Mouse (Mus musculus) frontal cortex, postnatal 10 days (tissue): ENCODE measurements around the gene BC028528.
A peak's percentile ranks its signal among the peaks of the same experiment; 100 is the strongest.
"Not testable (repeated sequence)": the region's sequence is repeated elsewhere in the genome, so short reads cannot be mapped to it uniquely, and the experiment has no call there.

Source experiments
- DNase-seq, 2 experiments: peaks; one replicate each; pipeline ENCODE4 v3.0.0; 2022; ENCODE audit warnings: low spot score in 2 of 2, mixed read lengths in 1 of 2

Gene BC028528

DNA sequence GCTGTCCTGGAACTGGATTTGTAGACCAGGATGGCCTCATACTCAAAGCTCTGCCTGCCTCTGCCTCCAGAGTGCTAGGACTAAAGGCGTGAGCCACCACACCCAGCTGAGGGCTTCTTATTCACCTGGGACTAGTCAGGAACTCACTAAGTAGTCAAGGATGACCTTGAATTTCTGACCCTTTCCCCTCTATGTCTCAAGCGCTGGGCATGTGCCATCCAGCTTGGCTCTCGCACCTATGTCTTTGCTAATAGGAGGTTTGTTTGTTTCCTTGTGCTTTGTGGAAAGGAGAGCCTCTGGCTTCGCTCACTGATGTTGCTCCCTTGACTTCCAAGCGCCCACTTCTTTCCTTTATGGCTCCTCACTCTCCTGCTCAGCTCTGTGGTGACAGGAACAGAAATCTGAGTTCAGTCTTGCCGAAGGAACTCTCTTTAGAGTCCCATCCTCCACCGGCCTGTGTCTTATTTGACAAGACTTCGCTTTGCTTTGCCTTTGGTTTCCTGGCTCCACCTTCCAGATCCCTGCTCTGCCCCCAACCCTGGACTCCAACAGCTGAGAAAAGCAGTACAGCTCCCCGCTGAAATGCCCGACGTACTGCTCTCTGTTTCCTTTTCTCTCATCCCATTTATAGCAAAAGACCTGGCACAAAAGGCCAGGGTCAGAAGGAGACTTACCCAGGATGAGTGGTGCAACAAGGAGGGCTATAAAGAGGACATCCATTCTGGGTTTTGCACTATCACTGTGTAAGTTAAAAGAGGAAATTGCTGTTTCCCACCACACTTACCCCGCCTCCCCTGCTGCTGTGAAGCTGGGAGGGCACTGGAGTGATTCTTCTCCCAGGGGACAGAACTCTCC is at the start of gene BC028528:
Gene BC028528, minus strand, starts transcription at position 795 of the 855 bp plus-strand sequence.
- DNase-seq, result no peak

DNA sequence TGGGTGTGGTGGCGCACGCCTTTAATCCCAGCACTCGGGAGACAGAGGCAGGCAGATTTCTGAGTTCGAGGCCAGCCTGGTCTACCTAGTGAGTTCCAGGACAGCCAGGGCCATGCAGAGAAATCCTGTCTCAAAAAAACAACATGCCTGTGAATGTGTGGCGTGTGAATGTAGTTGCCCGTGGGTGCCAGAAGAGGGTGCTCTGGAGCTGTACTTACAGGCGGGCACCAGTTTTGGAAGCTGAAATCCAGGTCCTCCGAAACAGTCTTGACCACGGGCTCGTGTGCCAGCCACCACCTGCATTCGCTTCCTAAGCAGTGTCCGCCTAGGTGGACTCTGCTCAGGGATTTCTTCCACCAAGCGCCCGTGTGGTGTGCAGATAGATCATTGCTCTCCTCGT is 47.0 kb upstream of the BC028528 start:
- DNase-seq, result no peak

DNA sequence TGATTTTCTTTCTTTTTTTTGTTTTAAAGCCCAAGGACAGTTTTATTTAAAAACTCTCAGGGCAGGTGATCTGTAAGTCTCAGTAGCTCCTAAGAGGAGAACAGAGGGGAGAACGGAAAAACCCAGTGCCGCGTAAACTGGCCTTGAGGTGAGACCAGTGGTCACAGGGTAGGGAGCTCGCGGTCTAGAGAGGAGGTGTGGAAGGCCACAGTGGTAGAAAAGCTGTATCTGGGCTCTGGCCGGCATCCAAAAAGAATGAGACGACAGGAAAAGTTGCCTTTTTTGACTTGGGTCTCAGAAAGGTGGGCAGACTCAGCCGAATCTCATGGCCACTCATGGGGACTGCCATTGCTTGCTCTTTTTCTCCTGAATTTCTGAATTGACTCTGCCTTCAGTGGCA is 46.4 kb upstream of the BC028528 start:
- no peak for DNase-seq

DNA sequence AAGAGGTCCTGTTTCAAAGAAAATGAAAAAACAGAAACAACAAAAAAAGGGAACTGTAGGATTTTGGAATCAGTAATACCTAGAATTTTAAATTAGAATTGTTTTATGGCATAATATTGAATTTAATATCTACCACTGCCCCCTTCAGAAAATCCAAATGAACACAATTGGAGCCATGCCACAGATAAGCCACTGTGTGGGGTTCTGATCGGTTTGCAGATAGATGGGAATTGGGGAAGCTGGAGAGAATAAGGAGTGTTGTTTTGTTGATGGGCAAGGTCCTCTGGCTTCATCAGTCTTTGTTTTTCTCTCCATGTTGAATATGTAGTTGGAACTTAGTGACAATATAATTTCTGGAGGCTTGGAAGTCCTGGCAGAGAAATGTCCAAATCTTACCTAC is 42.6 kb upstream of the BC028528 start:
- DNase-seq, result no peak

DNA sequence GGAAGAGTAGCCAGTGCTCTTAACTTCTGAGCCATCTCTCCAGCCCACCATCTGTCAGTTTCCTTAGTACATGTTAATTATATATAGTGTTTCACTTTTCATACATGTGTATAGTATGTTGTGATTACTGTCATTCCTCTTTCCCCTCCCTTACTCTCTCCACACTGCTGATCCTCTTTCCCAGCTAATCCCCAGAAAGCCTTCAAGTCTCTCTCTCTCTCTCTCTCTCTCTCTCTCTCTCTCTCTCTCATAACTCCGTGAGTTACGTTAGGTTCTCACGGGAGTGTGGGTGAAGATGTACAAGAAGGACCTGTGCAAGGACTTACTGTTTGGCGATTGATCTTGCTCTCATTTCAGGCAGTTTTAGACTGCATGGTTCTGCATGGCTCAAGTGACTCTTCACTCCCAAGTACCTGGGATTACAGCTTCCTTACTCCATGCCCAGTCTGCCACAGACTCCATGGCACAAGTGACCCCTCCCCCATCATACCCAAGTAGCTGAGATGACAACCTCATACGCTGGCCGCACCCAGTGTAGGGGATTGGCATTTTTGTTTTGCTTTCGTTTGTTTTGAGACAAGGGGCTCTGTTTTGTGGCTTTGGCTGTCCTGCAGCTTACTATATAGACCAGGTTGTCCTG is 41.4 kb upstream of the BC028528 start:
- no peak for DNase-seq

DNA sequence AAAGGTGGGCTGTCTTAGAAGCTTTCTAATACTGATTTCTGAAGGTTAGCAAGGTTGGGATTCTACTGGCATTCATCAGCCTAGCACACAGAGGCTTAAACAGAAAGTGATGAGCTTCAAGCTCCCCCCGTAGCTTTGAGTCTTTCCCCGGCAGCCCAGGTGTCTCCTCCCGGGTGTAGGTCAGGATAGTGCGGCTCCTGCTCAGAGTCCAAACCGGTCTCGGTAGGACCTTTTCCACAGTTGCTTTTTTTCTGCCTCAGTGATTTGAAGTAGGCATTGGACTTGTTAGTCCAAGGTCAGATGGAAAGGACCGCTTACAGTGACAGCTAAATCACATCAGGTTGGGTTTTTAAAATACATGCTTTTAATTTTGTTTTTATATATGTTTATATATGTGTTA is 40.8 kb upstream of the BC028528 start:
- DNase-seq, result no peak

DNA sequence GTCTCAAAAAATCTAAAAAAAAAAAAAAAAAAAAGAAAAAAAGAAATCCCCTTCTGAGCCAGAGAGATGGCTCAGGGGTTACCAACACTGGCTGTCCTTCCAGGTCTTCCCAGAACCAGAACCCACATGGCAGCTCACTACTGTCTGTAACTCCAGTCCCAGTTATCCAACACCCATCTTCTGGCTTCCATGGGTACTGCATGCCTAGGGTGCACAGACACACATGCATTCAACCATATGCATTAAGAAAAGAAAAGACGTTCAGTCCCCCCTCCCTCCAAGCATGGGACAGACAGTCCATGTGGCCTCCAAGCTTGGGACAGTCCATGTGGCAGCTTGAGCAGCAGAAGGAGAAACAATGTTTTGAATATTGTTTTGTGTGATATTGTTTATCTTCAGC is 40.4 kb upstream of the BC028528 start:
- DNase-seq, result no peak

DNA sequence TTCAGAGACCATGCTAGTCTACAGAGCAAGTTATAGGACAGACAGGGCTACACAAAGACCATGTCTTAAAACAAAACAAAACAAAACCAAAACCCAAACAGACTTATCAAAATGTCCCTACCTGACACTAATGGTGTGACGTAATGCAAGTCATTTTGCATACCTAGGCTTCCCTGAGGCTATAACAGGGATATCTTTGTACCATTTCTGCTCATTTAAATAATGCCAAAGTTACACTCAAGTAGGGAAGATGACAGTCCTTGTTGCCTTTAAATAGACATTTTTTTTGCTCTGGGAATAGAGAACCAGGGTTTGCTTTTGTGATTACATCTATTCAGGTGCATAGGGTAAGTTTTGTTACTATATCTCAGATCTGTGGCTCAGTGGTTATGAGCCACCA is 39.7 kb upstream of the BC028528 start:
- DNase-seq, result no peak

DNA sequence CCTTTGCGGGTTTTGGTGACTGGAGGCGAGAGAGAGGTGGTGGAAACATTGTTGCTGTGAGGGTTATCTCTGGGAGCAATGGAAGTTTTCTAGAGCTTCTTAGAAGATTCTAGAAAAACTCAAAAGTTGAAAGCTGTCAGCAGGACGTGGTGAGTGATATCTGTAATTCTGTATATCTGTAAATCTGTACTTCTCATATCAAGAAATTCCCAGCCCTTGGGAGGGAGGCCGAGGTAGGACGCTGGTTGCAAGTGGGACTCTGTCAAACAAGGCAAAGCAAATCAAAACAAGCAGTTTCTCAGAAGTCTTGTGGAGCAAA is 38.6 kb upstream of the BC028528 start:
- DNase-seq, result no peak

DNA sequence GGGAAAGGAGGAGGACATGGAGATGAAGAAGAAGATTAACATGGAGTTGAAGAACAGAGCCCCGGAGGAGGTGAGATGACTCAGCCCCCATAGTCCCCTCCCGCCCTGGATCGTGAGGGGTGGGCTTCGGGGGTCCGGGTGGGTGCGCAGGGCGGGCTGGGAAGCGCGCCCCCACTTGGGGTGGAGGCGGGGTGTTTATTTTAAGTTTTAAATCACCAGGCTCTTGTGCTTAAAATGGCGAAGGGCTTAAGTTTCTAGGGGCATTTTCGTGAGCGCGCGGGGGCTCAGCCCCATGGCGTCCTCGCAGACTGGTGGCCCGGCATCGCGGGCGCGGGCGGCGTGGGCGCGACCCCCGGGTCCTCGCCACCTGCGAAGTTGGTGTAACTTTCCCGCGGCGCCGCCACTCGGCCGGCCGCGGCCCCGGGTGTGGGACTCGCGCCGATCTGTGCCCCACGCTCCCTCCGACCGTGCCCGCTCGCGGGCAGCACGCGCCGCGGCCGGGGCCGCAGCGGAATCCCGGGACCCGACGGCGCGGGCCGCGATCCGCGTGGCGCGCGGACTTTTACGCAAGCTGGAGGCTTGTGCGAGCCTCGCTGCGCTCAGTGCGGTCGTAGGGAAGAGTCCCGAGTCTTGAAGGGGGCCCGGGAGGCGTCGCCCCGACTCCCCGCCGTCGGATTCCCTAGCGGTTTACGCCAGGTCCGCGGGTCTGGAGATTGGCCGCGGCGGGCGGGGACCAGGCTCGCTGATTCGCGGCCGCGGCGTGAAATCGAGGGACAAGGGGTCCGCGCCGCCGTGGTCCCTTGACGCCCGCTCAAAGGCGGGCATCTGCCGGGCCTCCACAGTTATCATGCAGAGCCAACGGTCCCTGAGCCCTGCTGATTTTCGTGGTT is 38.0 kb upstream of the BC028528 start:
- DNase-seq, result peak in 1 of 2 experiments; percentile 33

DNA sequence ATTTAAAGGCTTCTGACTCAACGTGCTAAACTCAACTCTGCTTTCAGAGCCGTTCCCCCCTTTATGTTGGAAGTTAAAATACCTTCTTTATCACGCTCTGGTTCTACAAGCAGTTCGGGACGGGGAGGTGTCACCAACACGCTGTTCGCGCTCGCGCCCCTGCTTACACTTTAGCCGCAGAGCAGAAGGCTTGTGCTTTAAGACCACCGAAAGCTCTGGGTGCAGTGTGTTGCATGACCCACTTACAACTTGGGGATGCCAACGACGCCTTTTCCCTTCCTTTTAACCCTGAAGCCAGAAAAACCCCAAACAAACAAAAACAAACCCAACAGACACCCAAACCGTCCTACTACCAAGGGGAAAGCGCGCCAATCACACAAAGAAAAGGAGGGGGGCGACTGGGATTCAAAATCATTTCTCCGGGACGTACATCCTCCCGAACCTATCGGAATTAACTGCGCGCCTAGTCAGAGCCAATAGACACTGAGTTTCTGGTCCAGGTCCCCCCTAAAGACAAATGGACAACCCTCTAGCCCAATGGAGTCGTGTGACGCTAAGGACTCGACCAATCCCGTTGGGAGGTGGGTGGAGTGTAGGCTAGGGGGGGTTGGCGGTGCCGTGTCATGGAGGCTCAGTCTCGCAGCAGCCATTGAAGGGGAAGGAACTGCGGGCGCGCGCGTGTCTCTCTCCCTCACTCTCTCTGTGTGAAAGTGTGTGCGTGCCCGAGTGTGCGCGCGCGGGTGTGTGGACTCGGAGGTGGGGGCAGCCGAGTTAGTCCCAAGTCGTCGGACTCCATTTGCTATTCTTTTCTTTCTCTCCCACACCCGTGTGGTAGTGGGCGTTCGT is 37.1 kb upstream of the BC028528 start, which contains the start of gene Anp32e:
Gene Anp32e, plus strand, starts transcription at position 589 of the 846 bp plus-strand sequence.
- DNase-seq, result peak; percentile 96

DNA sequence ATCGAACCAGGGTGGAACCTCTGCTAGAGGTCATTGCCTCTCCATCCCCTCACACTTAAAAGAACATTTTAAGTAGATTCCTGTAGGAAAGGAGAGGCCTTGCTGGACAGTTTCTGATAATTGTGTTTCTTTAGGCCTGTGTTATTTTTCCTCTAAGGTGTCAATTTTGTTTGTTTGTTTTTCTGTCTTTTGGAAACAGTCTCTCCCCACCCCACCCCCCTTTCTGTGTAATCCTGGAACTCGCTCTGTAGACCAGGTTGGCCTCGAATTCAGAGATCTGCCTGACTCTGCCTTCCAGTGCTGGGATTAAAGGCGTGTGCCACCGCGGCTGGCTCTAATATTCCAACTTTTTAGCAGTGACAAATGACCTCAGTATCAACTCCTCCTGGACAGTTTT is 36.5 kb upstream of the BC028528 start:
- no peak for DNase-seq

DNA sequence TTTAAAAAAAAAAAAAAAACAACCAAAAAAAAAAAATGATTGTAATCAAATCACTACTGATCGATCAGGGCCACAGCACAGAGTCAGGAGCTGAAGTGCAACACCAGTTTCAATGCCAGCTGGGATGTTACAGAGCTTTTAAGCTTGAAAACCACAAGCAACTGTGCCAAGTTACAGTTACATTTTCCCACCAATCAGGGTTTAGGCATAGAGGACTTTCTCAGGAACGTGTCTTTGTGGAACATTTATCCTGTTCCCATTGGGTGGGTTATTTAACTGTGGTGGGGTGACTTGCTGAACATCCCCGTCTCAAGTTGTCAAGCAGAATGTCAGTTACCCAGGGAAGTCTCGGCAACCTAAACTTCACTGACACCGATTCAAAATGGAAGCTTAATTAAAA is 33.3 kb upstream of the BC028528 start:
- no peak for DNase-seq

DNA sequence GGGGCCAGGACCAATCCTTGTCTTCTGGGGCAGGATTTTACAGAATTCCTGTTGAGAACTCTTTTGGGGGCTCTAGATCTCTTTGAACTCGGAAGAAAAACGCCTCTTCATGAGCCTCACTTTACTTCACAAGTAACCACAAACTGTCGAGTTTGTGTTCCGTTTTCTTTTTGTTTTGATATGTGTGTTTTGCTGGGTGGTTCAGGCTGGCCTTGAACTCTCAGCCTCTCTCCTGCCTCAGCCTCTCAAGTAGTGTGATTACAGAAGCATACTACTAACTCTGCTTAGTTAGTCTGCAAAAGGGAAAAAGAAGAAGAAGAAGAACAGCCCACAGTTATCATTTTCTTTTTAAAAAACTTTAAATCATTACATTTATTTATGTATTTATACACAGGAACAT is 32.4 kb upstream of the BC028528 start:
- no peak for DNase-seq

DNA sequence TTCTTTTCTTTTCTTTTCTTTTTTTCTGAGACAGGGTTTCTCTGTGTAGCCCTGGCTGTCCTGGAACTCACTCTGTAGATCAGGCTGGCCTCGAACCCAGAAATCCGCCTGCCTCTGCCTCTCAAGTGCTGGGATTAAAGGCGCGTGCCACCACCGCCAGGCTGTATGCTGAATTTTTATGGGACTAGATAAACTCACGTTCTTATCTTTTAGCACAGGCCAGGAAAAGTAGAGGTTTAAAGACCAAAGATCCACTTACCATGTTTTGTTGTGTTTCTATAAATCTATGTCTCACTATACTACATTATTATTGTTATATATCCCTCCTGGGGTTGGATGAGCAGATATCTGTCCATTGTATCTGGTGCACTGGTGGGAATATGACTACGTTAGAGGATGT is 31.6 kb upstream of the BC028528 start:
- DNase-seq, result not testable (repeated sequence)

DNA sequence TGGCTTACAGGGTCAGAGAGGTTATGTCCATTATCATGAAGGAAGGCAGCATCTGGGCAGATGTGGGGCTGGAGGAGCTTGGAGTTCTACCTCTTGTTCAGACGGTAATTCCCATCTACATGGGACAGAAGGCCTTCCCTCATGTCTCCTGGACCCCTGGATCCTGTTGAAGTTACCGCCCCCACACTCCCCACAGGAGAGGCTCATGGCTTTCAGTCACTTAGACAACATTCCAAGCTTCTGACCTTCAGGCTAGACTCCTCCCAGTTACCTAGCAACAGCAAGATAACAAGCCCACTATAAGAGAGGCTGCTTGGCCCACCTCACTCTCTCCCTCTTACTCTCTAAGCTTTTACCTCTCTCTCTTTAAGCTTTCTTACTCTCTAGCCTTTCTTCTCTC is 28.7 kb upstream of the BC028528 start:
- not testable (repeated sequence) for DNase-seq

DNA sequence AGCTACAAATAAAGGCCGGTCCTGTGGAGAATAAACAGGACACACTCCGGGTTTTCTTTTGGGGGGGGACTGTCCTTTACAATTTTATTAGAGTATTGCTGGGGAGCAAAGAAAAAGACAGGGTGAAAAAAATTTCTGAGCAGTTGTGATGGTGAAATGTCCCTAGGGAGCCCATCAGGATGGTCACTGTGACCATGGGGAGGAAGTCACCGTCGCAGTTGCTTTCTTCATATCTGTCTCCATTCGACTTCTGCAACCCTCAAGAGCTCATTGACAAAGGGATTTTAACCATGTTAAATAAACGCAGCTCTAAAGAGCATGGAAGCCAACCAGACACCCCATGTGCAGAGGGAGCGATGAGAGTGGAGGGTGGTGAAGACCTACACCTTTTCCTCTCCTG is 25.0 kb upstream of the BC028528 start:
- DNase-seq, result no peak

DNA sequence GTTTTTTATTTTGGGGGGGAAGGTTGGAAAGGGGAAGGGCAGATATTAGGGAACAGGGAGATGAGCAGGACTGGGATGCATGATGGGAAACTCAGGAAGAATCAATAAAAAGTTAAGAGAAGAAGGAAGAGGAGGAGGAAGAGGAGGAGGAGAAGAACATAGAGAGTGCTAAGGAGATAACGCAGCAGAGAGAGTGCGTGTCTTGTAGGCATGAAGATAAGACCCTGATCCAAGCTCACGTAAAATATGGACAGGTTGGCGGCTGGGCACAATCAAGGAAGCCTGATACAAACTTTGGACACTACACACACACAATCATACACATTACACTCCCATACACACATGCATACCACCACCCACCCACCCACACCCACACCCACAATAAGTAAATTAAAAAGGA is 22.9 kb upstream of the BC028528 start:
- no peak for DNase-seq

DNA sequence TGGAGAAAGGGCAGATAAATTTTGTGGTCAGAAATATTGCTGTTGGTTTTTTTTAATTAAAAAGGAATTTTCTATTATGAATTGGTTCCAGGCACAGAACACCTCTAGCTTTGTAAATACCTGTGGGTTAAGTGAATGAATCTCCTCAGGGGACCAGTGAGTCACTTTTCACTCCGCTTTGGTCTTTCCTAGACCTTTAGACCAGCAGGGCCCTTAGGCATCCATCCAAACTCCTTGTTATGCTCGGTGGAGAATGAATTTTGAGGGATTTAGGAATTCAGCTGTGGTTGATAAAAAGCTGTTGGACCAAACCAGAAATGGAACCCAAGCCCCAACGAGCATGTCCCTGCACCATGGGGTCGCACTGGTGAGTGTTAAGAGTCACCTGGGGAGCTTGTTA is 15.8 kb upstream of the BC028528 start:
- no peak for DNase-seq

DNA sequence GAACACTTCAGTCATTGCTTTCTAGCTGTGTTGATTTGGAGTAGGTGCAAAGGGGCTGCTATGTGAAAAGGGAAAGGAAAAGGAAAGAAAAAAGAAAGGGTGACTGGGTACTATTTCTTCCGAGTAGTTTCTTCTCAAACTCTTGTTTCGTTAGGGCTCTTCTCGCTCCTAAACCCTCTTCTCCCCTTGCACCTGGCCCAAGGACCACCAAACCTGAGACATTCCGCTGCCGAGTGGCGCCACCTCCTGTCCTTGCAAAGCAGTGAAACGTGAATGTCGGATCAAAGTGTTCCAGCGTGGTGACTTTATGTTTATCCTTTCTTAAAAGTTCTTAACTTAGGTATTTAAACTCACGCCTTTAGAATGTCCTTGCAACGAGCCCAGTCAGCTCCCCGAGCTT is 15.1 kb upstream of the BC028528 start:
- DNase-seq, result no peak

DNA sequence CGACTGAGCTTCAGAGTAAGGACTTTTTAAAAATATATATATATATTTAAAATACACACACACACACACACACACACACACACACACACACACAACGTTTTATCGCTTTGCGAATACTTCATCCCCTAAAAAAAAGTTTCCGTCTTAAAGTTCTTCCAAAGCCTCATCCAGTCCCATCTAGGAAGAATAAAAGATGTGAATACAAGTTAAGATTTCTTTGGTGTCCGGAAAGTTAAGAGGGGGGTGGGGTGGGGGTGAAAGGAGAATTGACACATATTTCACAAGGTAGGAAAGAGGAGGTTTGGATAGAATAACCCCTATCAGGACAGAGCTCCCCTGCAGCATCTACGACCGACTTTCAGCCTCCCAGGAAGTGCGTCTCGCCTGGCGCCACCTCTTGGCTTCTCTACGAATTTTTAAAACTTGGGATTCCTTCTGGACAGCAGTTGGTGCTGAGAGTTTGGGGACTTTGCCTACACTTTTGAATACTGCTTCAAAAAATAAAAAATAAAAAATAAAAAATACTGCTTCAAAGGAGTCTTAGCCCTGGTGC is 14.2 kb upstream of the BC028528 start:
- DNase-seq, result no peak
